Mouse (Mus musculus) lung, embryonic 14.5 days (tissue): Measurements from ENCODE around the gene Lor. TPM values are rescaled to one million over a fixed set of nuclear protein-coding genes. Genes with fewer than 3 reads are reported as not detected.

ENCODE experiments used
- ATAC-seq: fragments of 200-750 bp; cut with Nextera tagmentation; 2 replicates; pipeline ENCODE4 v1.8.0; 2017; ENCODE audit warnings: mild to moderate bottlenecking, moderate TSS enrichment, moderate library complexity; ENCODE audit not compliant: insufficient read depth
- DNase-seq: peaks from one replicate; pipeline ENCODE4 v3.0.0-alpha.2; 2015
- H3K27ac ChIP-seq: fragments of 300-500 bp; sonication (generic); 2 replicates; pipeline ENCODE4 v1.5.1; 2014; ENCODE audit warnings: low read depth, mild to moderate bottlenecking, moderate library complexity
- H3K27me3 ChIP-seq: fragments of 300-500 bp; sonication (generic); 2 replicates; pipeline ENCODE4 v1.6.1; 2014; ENCODE audit warnings: low read length, control low read depth; ENCODE audit not compliant: insufficient read depth
- H3K36me3 ChIP-seq: fragments of 300-500 bp; sonication (generic); 2 replicates; pipeline ENCODE4 v1.6.1; 2014; ENCODE audit warnings: control low read depth; ENCODE audit not compliant: insufficient read depth
- H3K4me1 ChIP-seq: fragments of 300-500 bp; sonication (generic); 2 replicates; pipeline ENCODE4 v1.6.1; 2014; ENCODE audit warnings: antibody characterized with exemption, control low read depth; ENCODE audit not compliant: insufficient read depth
- H3K4me2 ChIP-seq: fragments of 300-500 bp; sonication (generic); 2 replicates; pipeline ENCODE4 v1.6.1; 2014; ENCODE audit warnings: mild to moderate bottlenecking
- H3K4me3 ChIP-seq: fragments of 300-500 bp; sonication (generic); 2 replicates; pipeline ENCODE4 v1.5.1; 2014; ENCODE audit warnings: low read depth, low read length
- H3K9ac ChIP-seq: fragments of 300-500 bp; sonication (generic); 2 replicates; pipeline ENCODE4 v1.6.1; 2014
- H3K9me3 ChIP-seq: fragments of 300-500 bp; sonication (generic); 2 replicates; pipeline ENCODE4 v1.6.1; 2016; ENCODE audit warnings: low read depth, low read length, control low read depth
- CTCF ChIP-seq: IDR thresholded peaks from 2 replicates; pipeline ENCODE4 v1.5.1; 2016; ENCODE audit warnings: antibody characterized with exemption, low read depth
- WGBS: fragments of 180-500 bp; shearing (Covaris S2); extraction: QIAGEN DNeasy Blood & Tissue Kit; methylation state at CpG from one replicate; pipeline ENCODE4 v1.1.7; 2014; 5-methylcytosine and 5-hydroxymethylcytosine counted together
- polyA plus RNA-seq: library from polyadenylated mRNA; unstranded; fragments of >200 nt; fragmentation: Nextera tagmentation; extraction: Ambion mirVana; gene quantifications from 2 replicates; pipeline ENCODE4 v1.2.1, GENCODE M21; 2014

Gene Lor
- 0.14 and 0.30 TPM in 2 replicates for polyA plus RNA-seq

DNA sequence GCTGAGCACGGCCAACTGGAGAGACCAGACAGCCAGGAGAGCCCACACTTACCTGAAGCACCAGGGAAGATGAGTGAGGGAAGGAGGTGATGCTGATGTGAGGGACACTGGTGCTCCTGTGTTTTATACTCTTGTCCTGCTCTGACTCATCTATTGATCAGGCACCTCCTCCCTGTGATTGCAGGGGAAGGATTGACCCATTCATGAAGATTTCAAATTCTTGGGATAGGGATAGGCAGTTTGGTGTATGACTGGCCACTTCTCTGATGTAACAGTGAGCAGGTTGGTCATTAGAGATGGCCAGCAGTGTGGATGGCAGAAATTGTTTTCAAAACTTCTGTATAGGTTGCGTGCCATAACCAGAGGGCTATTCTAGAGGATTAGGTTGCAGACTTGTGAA is at the start of gene Lor:
Lor (minus strand) TSS at position 101 of the 400 bp plus-strand sequence.
- Histone ChIP-seq H3K4me1 (no peaks in the 10 kb centered on the region), H3K4me3 (peak within 1 kb of the TSS; percentile 67), H3K9me3 (no peaks in the 10 kb centered on the region), H3K36me3 (no peaks in the 10 kb centered on the region), H3K4me2 (peak within 1 kb of the TSS; percentile 97; the same call in 1 of the 2 replicates), H3K27me3 (peaks cover 24% of the 10 kb centered on the region), H3K27ac (no peak within 1 kb of the TSS), H3K9ac (no peak within 1 kb of the TSS)
- 69% methylated on average over 2 of the region's 2 CpGs for WGBS
- ATAC-seq (no peak), DNase-seq (no peak)
- no peak for TF ChIP-seq CTCF

DNA sequence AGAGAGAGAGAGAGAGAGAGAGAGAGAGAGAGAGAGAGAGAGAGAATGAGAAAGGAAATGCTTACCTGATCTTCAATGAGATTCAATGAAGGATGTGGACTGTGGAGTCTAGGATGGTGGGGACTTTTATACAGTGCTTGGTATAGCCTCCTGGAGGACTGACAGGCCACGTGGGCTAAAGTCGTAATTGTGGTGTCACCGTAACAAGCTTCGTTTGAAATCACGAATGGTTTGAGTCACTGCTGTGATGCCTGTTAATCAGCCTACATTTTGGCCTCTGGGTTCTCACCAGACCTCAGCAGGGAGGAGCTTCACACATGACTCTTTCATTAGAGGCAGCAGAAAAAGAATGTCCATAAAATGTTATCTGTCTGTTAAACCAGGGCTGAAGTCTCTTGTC is 40.9 kb upstream of the Lor start, which contains the start of gene Prr9:
Prr9 (minus strand) TSS at position 101 of the 400 bp plus-strand sequence.
- 75% methylated on average over 5 of the region's 5 CpGs for whole genome bisulfite sequencing
- ATAC-seq (no peak), DNase-seq (no peak)
- no peak for TF ChIP-seq CTCF
- no peak within 1 kb of the TSS for H3K9ac ChIP-seq
- H3K4me2 ChIP-seq: no peak within 1 kb of the TSS
- no peaks in the 10 kb centered on the region for H3K4me1 ChIP-seq
- H3K27me3 ChIP-seq: no peaks in the 10 kb centered on the region
- H3K4me3 ChIP-seq: no peak within 1 kb of the TSS
- H3K9me3 ChIP-seq: no peaks in the 10 kb centered on the region
- no peak within 1 kb of the TSS for H3K27ac ChIP-seq
- H3K36me3 ChIP-seq: no peaks in the 10 kb centered on the region

DNA sequence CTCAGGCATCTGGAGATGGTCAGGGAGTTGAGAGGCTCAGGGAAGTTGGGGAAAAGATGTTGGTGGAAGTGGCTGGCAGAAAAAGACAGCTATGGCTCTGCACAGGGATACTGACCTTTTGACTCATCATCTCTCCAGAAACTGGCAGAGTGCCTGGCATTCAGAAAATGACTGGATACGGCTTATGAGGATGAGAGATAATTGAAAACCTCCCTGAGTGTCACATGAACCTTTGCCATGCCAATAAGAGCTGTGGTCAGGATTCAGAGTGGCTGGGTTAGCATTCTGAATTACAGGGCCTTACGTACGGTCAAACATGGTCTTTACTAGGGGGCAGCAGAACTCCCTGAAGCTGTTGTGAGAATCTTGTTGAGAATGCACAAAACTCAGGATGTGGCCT is 38.0 kb upstream of the Lor start:
- Histone ChIP-seq H3K9ac (no peak overlapping the region), H3K4me2 (no peak overlapping the region), H3K27ac (no peak overlapping the region), H3K4me1 (no peaks in the 10 kb centered on the region), H3K4me3 (no peak overlapping the region), H3K36me3 (no peaks in the 10 kb centered on the region), H3K9me3 (no peaks in the 10 kb centered on the region), H3K27me3 (no peaks in the 10 kb centered on the region)
- no peak for DNase-seq
- TF ChIP-seq CTCF: no peak
- no peak for ATAC-seq
- WGBS: 67% methylated on average over 3 of the region's 3 CpGs

DNA sequence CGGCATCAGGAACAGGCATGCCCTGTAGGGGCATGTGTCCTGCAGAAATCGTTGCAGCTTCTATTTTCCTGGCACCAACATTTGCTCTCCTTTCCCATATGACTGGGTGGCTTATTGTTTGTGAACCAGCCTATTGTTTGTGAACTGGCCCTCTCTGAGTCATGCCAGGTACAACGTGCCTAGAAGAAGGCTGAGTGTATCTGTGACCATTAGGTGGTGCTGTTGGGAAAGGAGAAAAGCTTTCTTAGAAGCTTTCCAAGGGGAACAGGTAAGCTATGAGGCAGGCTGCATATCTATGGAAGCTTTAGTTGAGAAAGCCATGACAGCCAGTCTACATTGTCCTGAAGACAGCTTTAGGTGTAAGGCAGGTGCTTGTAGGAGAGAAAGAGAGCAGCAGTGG is 35.0 kb upstream of the Lor start:
- H3K4me1 ChIP-seq: no peaks in the 10 kb centered on the region
- no peak overlapping the region for H3K4me2 ChIP-seq
- ATAC-seq (no peak), DNase-seq (peak; percentile 63)
- H3K27me3 ChIP-seq: no peaks in the 10 kb centered on the region
- H3K9me3 ChIP-seq: no peaks in the 10 kb centered on the region
- H3K9ac ChIP-seq: no peak overlapping the region
- no peaks in the 10 kb centered on the region for H3K36me3 ChIP-seq
- H3K27ac ChIP-seq: no peak overlapping the region
- peak; percentile 54 for TF ChIP-seq CTCF
- WGBS: 28% methylated on average over 3 of the region's 3 CpGs
- H3K4me3 ChIP-seq: no peak overlapping the region

DNA sequence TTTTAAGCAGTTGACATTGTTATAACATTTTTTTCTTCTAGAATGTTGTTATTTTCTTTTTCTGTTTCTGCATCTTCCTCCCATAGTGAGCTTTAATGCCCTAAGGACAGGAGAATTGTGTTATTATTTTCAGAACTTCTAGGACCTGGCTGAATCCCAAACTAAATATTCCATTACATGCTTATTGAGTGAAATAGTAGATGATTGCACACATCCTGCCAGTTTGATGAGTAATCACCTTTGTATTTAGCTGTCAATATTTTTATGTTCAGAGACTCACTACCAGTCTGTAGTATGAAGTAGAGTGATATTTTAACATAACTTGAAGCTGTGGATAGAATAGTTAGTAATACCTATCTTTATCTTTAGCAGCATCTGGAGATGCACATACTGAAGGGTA is 28.6 kb upstream of the Lor start:
- no peak overlapping the region for H3K4me2 ChIP-seq
- DNase-seq: no peak
- H3K27me3 ChIP-seq: no peaks in the 10 kb centered on the region
- H3K27ac ChIP-seq: no peak overlapping the region
- H3K4me3 ChIP-seq: no peak overlapping the region
- TF ChIP-seq CTCF: no peak
- H3K9ac ChIP-seq: no peak overlapping the region
- no peaks in the 10 kb centered on the region for H3K4me1 ChIP-seq
- ATAC-seq: no peak
- no peaks in the 10 kb centered on the region for H3K9me3 ChIP-seq
- no peaks in the 10 kb centered on the region for H3K36me3 ChIP-seq

DNA sequence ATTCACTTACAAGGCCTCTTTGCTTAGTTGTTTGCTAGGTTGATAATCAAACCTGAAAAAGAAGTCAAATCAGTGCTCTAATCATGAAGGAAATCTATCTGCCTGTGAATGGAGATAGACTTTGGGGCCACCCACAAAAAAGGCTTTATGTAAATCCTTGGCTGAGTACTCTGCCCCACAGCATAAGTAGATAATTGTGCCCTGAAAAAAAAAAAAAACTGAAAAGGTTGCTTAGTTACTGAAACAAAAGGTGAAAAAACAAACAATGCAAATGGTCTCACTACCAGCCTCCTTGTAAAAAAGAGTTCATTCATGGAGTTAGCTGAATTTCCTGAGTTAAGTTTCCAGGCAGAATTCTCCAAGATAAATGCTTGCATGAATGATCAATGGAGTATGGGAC is 27.8 kb upstream of the Lor start:
- ATAC-seq: no peak
- no peak overlapping the region for H3K9ac ChIP-seq
- H3K36me3 ChIP-seq: no peaks in the 10 kb centered on the region
- H3K27me3 ChIP-seq: no peaks in the 10 kb centered on the region
- no peak overlapping the region for H3K4me3 ChIP-seq
- no peak for DNase-seq
- H3K9me3 ChIP-seq: no peaks in the 10 kb centered on the region
- no peaks in the 10 kb centered on the region for H3K4me1 ChIP-seq
- no peak for TF ChIP-seq CTCF
- H3K4me2 ChIP-seq: no peak overlapping the region
- H3K27ac ChIP-seq: no peak overlapping the region

DNA sequence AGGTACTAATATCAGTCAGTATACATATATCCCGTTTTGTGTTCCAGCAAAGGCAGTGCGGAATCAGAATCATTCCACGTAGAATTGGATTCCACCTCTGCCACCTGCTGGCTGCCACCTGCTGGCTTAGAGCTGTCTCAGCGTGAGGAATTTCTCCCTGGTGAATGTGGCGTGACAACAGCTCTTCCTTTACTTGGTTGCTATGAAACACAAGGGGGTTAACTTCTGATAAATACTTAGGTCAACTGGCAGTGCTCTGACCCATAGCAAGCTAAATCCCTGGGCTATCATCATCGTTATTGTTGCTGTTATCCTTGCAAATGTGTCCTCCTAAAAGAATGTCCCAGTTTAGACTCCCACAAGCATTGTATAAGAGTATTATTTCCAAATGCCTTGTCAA is 23.6 kb upstream of the Lor start:
- WGBS: 6% methylated on average over 6 of the region's 6 CpGs
- no peaks in the 10 kb centered on the region for H3K4me1 ChIP-seq
- H3K36me3 ChIP-seq: no peaks in the 10 kb centered on the region
- ATAC-seq (no peak), DNase-seq (peak; percentile 44)
- H3K4me3 ChIP-seq: no peak overlapping the region
- no peak overlapping the region for H3K4me2 ChIP-seq
- no peak overlapping the region for H3K9ac ChIP-seq
- no peaks in the 10 kb centered on the region for H3K9me3 ChIP-seq
- H3K27ac ChIP-seq: no peak overlapping the region
- no peaks in the 10 kb centered on the region for H3K27me3 ChIP-seq
- peak; percentile 61 for TF ChIP-seq CTCF

DNA sequence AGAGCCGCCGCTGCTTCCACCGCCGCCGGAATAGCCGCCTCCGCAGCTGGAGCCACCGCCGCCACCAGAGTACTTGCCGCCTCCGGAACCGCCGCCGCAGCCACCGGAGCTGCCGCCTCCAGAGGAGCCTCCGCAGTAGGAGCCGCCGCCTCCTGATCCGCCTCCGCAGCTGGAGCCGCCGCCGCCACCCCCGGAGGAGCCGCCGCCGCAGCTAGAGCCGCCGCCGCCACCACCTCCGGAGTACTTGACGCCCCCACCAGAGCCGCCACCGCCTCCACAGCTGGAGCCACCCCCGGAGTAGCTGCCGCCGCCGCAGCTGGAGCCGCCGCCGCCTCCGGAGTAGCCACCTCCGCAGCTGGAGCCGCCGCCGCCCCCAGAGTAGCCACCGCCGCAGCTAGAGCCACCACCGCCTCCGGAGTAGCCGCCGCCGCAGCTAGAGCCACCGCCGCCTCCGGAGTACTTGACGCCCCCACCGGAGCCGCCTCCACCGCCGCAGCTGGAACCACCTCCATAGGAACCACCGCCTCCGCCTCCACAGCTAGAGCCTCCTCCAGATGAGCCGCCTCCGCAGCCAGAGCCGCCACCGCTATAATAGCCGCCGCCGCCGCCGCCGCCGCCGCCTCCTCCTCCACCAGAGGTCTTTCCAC is 1.5 kb downstream of the Lor start:
- H3K27ac ChIP-seq: no peak overlapping the region
- H3K4me3 ChIP-seq: peak overlapping the region; percentile 67
- H3K9me3 ChIP-seq: no peaks in the 10 kb centered on the region
- TF ChIP-seq CTCF: no peak
- H3K4me1 ChIP-seq: no peaks in the 10 kb centered on the region
- peaks cover 24% of the 10 kb centered on the region for H3K27me3 ChIP-seq
- under 1% methylated on average over 67 of the region's 76 CpGs for WGBS
- H3K36me3 ChIP-seq: no peaks in the 10 kb centered on the region
- H3K9ac ChIP-seq: peak overlapping the region; percentile 52
- peak; percentile 78 for ATAC-seq
- DNase-seq: peak; percentile 67
- peak overlapping the region; percentile 97 for H3K4me2 ChIP-seq
